In the genomic region with DNA sequence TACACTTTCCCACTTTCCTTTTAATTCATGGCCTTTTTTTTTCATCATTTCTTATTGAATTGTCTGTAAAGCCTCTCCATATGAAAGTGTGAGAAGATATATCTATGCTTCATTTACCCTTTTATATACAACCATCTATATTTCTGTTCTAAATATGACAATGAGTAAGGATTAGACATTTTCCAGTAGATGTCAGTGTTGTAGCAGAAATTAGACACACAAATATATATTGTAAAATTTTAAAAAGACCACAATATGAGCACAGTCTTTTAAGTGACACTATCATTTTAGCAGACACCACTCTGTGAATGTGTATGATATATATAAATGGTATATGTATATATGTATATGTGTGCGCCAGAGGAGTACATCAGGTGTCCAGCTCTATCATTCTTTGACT, we compare ENCODE assay signal across 27 mouse cellular contexts. TPM values are rescaled to one million over a fixed set of nuclear protein-coding genes. Genes with fewer than 3 reads are reported as not detected.
DNase-seq lines count a peak whose midpoint lies in the region; ATAC-seq lines count a peak whose summit lies in the region.
"Had no signal": no experiment of that assay in that cellular context is flagged by ENCODE, and none has a peak within 500 bp of the region (broad histone marks: within the 10 kb centered on the region; RNA-seq: fewer than 3 reads in every experiment).

No protein-coding gene starts in this region.

- H3K27ac ChIP-seq in intestine, embryonic 15.5 days: no peak overlapping the region
- H3K27ac ChIP-seq: embryonic facial prominence, embryonic 10.5 days; liver, embryonic 15.5 days; midbrain, embryonic 13.5 days; neural tube, embryonic 15.5 days had no signal

- DNase-seq in 416B (ENCODE audit: low read depth): peak; percentile 52
- DNase-seq in CD4-positive helper T cell, adult 2 months (ENCODE audit: low read depth, low spot score): peak; percentile 39
- DNase-seq in adipocyte (ENCODE audit: low spot score): peak; percentile 50
- DNase-seq in urinary bladder, postnatal 25 days (ENCODE audit: low spot score): no peak
- DNase-seq in urinary bladder, postnatal 10 days (ENCODE audit: low spot score): no peak
- DNase-seq: cerebellum, adult 2 months; heart, adult 11 months; heart, postnatal 4 days; kidney, adult 9 months; kidney, postnatal 4 days; right cerebral cortex, postnatal 25 days had no signal

- H3K9me3 ChIP-seq in intestine, embryonic 15.5 days: no peaks in the 10 kb centered on the region
- H3K9me3 ChIP-seq: liver, embryonic 15.5 days; midbrain, embryonic 13.5 days; neural tube, embryonic 15.5 days had no signal

- no peak overlapping the region for H3K9ac ChIP-seq in intestine, embryonic 15.5 days
- H3K9ac ChIP-seq: liver, embryonic 15.5 days; midbrain, embryonic 13.5 days; neural tube, embryonic 15.5 days had no signal

- no peaks in the 10 kb centered on the region for H3K36me3 ChIP-seq in intestine, embryonic 15.5 days
- H3K36me3 ChIP-seq: embryonic facial prominence, embryonic 10.5 days; liver, embryonic 15.5 days; midbrain, embryonic 13.5 days; neural tube, embryonic 15.5 days had no signal

- no peak overlapping the region for H3K4me2 ChIP-seq in intestine, embryonic 15.5 days (replicated peaks)
- H3K4me2 ChIP-seq: liver, embryonic 15.5 days; midbrain, embryonic 13.5 days; neural tube, embryonic 15.5 days had no signal

- H3K4me3 ChIP-seq in intestine, embryonic 15.5 days (replicated peaks): no peak overlapping the region
- H3K4me3 ChIP-seq: embryonic facial prominence, embryonic 10.5 days; liver, embryonic 15.5 days; midbrain, embryonic 13.5 days; neural tube, embryonic 15.5 days had no signal

- no peaks in the 10 kb centered on the region for H3K27me3 ChIP-seq in intestine, embryonic 15.5 days (replicated peaks)
- H3K27me3 ChIP-seq: liver, embryonic 15.5 days; midbrain, embryonic 13.5 days; neural tube, embryonic 15.5 days had no signal

- ATAC-seq in megakaryocyte progenitor cell, adult 5-6 weeks (replicated peaks; ENCODE audit: poor library complexity): peak; percentile 31; the same call in 1 of the 2 replicates
- no peak for ATAC-seq in intestine, embryonic 15.5 days
- ATAC-seq: midbrain, embryonic 13.5 days; Patski had no signal

- 88% methylated on average over 1 of the region's 1 CpGs for WGBS in intestine, embryonic 15.5 days

- H3K4me1 ChIP-seq in intestine, embryonic 15.5 days (replicated peaks): no peaks in the 10 kb centered on the region
- H3K4me1 ChIP-seq: embryonic facial prominence, embryonic 10.5 days; liver, embryonic 15.5 days; midbrain, embryonic 13.5 days; neural tube, embryonic 15.5 days had no signal

RNA-seq across cellular contexts. Expression of a gene that starts 18.1 kb away (rescaled TPM):
- 251 and 299 TPM in 2 replicates for total RNA-seq in megakaryocyte progenitor cell, adult 5-6 weeks (2015)
- total RNA-seq in megakaryocyte progenitor cell, adult 5-6 weeks (2017): 245 and 306 TPM in 2 replicates
- 8.2 and 9.5 TPM in 2 replicates for polyA plus RNA-seq in intestine, embryonic 15.5 days (2015; fragmentation: Nextera tagmentation; extraction: Ambion mirVana)
- polyA plus RNA-seq: Patski had no signal

RNA-seq across cellular contexts. Expression of a gene that starts 54.3 kb away (rescaled TPM):
- total RNA-seq in megakaryocyte progenitor cell, adult 5-6 weeks (2015): not detected in 2 replicates
- not detected in 2 replicates for total RNA-seq in megakaryocyte progenitor cell, adult 5-6 weeks (2017)
- polyA plus RNA-seq in intestine, embryonic 15.5 days (2015; fragmentation: Nextera tagmentation; extraction: Ambion mirVana): not detected in 2 replicates
- total RNA-seq: adrenal gland, postnatal 4 days; gastrocnemius, adult 8-10 months; heart, postnatal 4 days; layer of hippocampus, postnatal 14 days; left cerebral cortex, postnatal 14 days had no signal
- polyA plus RNA-seq: cerebellum, adult 2 months; embryonic facial prominence, embryonic 10.5 days; forebrain, embryonic 11.5 days; heart, embryonic 14.5 days; limb, embryonic 14.5 days; liver, embryonic 15.5 days; lung, embryonic 16.5 days; midbrain, embryonic 13.5 days; neural tube, embryonic 15.5 days; Patski; stomach, embryonic 16.5 days had no signal

Comparison
In these comparisons a context has a peak if more than half of its experiments do, and no peak if none do; other contexts are left out.
1. DNase-seq: peak in 416B (single experiment), CD4-positive helper T cell, adult 2 months (single experiment) and adipocyte (single experiment); none in urinary bladder, postnatal 25 days (single experiment) and urinary bladder, postnatal 10 days (single experiment).